Mouse (Mus musculus): ENCODE data around the gene Gm27027. TPM values are rescaled to one million over a fixed set of nuclear protein-coding genes. Genes with fewer than 3 reads are reported as not detected.

The Gm27027 gene
- polyA plus RNA-seq, 1 experiment from 2014 or later, result not detected

DNA sequence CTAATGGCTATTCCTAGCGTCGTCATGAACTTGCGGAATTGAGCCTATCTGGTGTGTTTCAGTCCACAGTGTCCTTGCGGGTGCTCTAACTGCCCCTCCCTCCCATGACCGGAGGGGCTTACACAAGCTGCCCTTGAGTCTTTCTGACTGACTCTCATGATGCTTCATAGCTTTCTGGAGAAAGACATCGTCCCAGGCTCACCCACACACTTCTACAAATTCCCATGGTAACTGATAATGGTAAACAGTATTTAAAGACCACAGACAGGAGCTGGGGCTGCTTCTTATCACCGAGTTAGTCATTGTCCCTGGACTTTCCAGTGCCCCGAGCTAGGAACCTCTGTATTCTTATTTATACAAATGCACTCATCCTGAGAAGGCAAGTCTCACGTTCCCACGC lies 67.3 kb downstream of the Gm27027 start:
- Histone ChIP-seq H3K4me1 (ENCODE audit: control insufficient read depth, insufficient read depth, low read length) (no peaks in the 10 kb centered on the region), H3K9ac (ENCODE audit: low read length) (no peak overlapping the region), H3K27me3 (ENCODE audit: control insufficient read depth, insufficient read depth, low read length) (no peaks in the 10 kb centered on the region), H3K27ac (replicated peaks; ENCODE audit: low read depth, low read length) (no peak overlapping the region), H3K36me3 (ENCODE audit: control insufficient read depth, insufficient read depth, low read length) (no peaks in the 10 kb centered on the region), H3K4me2 (ENCODE audit: low read depth, severe bottlenecking) (no peak overlapping the region), H3K9me3 (ENCODE audit: control insufficient read depth, low read length) (no peaks in the 10 kb centered on the region), H3K4me3 (ENCODE audit: low read depth, low read length) (no peak overlapping the region)
- 87% methylated on average over 10 of the region's 10 CpGs for WGBS
- no peak for ATAC-seq (ENCODE audit: insufficient number of reproducible peaks, low FRiP score, low TSS enrichment, low read depth)
- DNase-seq (ENCODE audit: low spot score), result no peak

DNA sequence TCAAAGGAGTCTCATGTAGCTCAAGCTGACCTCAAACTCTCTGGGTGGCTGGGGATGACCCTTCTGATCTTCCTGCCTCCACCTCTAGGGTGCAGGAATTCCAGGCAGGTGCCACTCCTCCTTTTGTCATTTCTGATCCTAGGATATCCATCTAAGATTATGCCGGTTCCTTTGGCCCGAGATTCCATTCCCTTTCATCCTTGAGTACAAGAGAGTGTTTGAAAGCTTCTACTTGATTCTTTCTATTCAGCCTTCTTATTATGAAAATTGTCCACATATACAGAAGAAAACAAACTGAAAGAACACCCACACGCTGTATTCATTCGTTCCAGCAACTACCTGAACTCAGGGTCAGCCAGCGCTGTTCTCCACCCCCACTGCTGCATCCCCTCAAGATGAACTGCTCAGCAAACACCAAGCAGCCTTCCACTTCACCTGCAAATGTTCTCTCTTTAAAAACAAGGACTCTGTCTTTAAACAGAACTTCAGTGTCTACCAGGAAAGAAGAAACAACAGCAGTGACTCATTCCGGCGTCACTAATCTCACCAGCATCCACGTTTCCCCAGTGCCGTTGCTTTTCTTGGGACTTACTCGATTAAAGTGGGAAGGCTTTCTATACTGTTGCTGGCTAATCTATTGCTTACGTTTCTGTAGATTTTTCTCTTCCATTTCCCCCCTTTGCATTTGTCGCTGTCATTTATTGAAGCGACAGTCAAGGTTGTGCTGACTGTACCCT lies 68.3 kb downstream of the Gm27027 start:
- H3K4me3 ChIP-seq (ENCODE audit: low read depth, low read length), result no peak overlapping the region
- H3K27me3 ChIP-seq (ENCODE audit: control insufficient read depth, insufficient read depth, low read length), result no peaks in the 10 kb centered on the region
- no peak overlapping the region for H3K4me2 ChIP-seq (ENCODE audit: low read depth, severe bottlenecking)
- no peak overlapping the region for H3K9ac ChIP-seq (ENCODE audit: low read length)
- H3K9me3 ChIP-seq (ENCODE audit: control insufficient read depth, low read length), result no peaks in the 10 kb centered on the region
- no peaks in the 10 kb centered on the region for H3K4me1 ChIP-seq (ENCODE audit: control insufficient read depth, insufficient read depth, low read length)
- DNase-seq (ENCODE audit: low spot score), result no peak
- ATAC-seq (ENCODE audit: insufficient number of reproducible peaks, low FRiP score, low TSS enrichment, low read depth), result no peak
- H3K27ac ChIP-seq (replicated peaks; ENCODE audit: low read depth, low read length), result no peak overlapping the region
- 78% methylated on average over 13 of the region's 13 CpGs for WGBS
- no peaks in the 10 kb centered on the region for H3K36me3 ChIP-seq (ENCODE audit: control insufficient read depth, insufficient read depth, low read length)

DNA sequence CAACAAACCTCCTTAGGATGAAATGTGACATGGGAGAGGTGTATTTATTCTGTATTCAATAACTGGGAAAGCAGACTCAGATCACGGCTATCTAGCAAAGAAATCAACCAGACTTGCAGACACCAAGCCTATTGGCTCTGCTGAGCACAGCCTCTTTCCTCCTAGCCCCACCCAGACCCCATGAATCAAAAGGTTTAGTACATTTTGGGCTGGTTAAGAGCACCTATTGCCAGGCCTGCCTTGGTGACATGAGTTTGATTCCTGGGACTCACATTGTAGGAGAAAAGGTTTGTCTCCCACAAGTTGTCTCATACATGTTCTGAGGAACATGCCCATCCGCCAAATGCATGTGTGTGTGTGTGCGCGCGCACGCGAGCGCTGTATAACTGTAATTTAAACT lies 70.0 kb downstream of the Gm27027 start:
- Histone ChIP-seq H3K27ac (replicated peaks; ENCODE audit: low read depth, low read length) (no peak overlapping the region), H3K4me1 (ENCODE audit: control insufficient read depth, insufficient read depth, low read length) (no peaks in the 10 kb centered on the region), H3K9me3 (ENCODE audit: control insufficient read depth, low read length) (no peaks in the 10 kb centered on the region), H3K4me3 (ENCODE audit: low read depth, low read length) (no peak overlapping the region), H3K27me3 (ENCODE audit: control insufficient read depth, insufficient read depth, low read length) (no peaks in the 10 kb centered on the region), H3K9ac (ENCODE audit: low read length) (no peak overlapping the region), H3K36me3 (ENCODE audit: control insufficient read depth, insufficient read depth, low read length) (no peaks in the 10 kb centered on the region), H3K4me2 (ENCODE audit: low read depth, severe bottlenecking) (no peak overlapping the region)
- ATAC-seq (ENCODE audit: insufficient number of reproducible peaks, low FRiP score, low TSS enrichment, low read depth) (no peak), DNase-seq (ENCODE audit: low spot score) (no peak)
- 94% methylated on average over 8 of the region's 8 CpGs for WGBS

DNA sequence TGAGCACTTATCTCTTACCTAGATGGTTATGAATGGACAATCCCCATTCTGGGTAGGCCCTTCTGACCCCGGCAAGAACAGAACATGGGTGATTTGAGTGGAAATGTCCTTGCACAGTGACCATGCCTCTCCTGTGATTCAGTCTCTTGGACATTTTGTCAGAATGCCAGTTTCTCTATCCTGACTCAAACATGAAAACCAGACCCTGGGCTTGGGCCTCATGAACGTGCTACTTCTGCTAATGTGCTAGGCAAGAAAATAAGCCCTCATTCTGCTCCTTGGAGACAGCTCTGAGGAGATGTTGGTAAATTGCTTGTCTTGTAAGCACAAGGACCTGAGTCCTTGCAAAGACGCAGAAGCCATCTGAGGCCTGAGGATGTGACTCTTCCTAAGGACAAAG lies 77.1 kb downstream of the Gm27027 start:
- DNase-seq (ENCODE audit: low spot score) (no peak), ATAC-seq (ENCODE audit: insufficient number of reproducible peaks, low FRiP score, low TSS enrichment, low read depth) (no peak)
- Histone ChIP-seq H3K4me3 (ENCODE audit: low read depth, low read length) (no peak overlapping the region), H3K36me3 (ENCODE audit: control insufficient read depth, insufficient read depth, low read length) (no peaks in the 10 kb centered on the region), H3K4me2 (ENCODE audit: low read depth, severe bottlenecking) (no peak overlapping the region), H3K9ac (ENCODE audit: low read length) (no peak overlapping the region), H3K27me3 (ENCODE audit: control insufficient read depth, insufficient read depth, low read length) (no peaks in the 10 kb centered on the region), H3K27ac (replicated peaks; ENCODE audit: low read depth, low read length) (no peak overlapping the region), H3K9me3 (ENCODE audit: control insufficient read depth, low read length) (no peaks in the 10 kb centered on the region), H3K4me1 (ENCODE audit: control insufficient read depth, insufficient read depth, low read length) (no peaks in the 10 kb centered on the region)
- 83% methylated on average over 3 of the region's 3 CpGs for WGBS

DNA sequence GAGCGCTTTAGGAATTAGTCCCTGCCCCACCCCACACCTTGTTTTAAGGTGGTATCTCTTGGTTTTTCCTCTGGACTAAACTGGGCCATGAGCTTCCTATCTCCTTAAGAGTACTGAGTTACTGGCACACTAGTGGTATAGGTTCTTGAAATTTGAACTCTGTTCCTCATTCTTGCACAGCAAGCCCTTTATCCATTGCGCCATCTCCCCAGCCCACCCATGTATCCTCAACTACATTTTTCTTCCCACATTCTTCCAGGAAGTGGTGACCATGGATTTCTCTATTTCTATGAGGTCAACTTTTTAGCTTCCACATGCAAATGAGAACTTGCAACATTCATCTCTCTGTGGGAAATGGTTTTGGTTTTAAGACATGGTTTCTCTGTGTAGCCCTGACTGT lies 82.6 kb downstream of the Gm27027 start:
- no peaks in the 10 kb centered on the region for H3K4me1 ChIP-seq (ENCODE audit: control insufficient read depth, insufficient read depth, low read length)
- ATAC-seq (ENCODE audit: insufficient number of reproducible peaks, low FRiP score, low TSS enrichment, low read depth) (no peak), DNase-seq (ENCODE audit: low spot score) (no peak)
- no peak overlapping the region for H3K4me2 ChIP-seq (ENCODE audit: low read depth, severe bottlenecking)
- no peaks in the 10 kb centered on the region for H3K27me3 ChIP-seq (ENCODE audit: control insufficient read depth, insufficient read depth, low read length)
- 87% methylated on average over 2 of the region's 2 CpGs for WGBS
- H3K4me3 ChIP-seq (ENCODE audit: low read depth, low read length), result no peak overlapping the region
- no peaks in the 10 kb centered on the region for H3K9me3 ChIP-seq (ENCODE audit: control insufficient read depth, low read length)
- H3K9ac ChIP-seq (ENCODE audit: low read length), result no peak overlapping the region
- no peaks in the 10 kb centered on the region for H3K36me3 ChIP-seq (ENCODE audit: control insufficient read depth, insufficient read depth, low read length)
- H3K27ac ChIP-seq (replicated peaks; ENCODE audit: low read depth, low read length), result no peak overlapping the region

DNA sequence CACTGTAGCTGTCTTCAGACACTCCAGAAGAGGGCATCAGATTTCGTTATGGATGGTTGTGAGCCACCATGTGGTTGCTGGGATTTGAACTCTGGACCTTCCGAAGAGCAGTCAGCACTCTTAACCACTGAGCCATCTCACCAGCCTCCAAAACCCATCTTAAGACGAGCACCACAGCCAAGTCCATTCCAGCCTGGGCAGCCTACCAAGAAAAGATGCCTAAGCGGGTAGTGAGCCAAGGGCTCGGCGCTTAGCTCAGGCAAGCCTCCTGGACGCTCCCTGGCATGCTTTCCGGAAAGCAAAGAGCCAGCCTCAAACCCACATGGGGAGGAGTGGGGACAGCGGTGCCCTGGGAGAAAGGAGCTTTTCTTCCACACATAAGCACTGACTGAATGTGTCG lies 84.2 kb downstream of the Gm27027 start:
- DNase-seq (ENCODE audit: low spot score) (no peak), ATAC-seq (ENCODE audit: insufficient number of reproducible peaks, low FRiP score, low TSS enrichment, low read depth) (no peak)
- Histone ChIP-seq H3K9me3 (ENCODE audit: control insufficient read depth, low read length) (no peaks in the 10 kb centered on the region), H3K27me3 (ENCODE audit: control insufficient read depth, insufficient read depth, low read length) (no peaks in the 10 kb centered on the region), H3K9ac (ENCODE audit: low read length) (no peak overlapping the region), H3K4me2 (ENCODE audit: low read depth, severe bottlenecking) (no peak overlapping the region), H3K27ac (replicated peaks; ENCODE audit: low read depth, low read length) (no peak overlapping the region), H3K4me3 (ENCODE audit: low read depth, low read length) (no peak overlapping the region), H3K4me1 (ENCODE audit: control insufficient read depth, insufficient read depth, low read length) (peaks cover 3% of the 10 kb centered on the region; the same call in 1 of the 2 replicates), H3K36me3 (ENCODE audit: control insufficient read depth, insufficient read depth, low read length) (no peaks in the 10 kb centered on the region)
- WGBS, result 91% methylated on average over 10 of the region's 10 CpGs

DNA sequence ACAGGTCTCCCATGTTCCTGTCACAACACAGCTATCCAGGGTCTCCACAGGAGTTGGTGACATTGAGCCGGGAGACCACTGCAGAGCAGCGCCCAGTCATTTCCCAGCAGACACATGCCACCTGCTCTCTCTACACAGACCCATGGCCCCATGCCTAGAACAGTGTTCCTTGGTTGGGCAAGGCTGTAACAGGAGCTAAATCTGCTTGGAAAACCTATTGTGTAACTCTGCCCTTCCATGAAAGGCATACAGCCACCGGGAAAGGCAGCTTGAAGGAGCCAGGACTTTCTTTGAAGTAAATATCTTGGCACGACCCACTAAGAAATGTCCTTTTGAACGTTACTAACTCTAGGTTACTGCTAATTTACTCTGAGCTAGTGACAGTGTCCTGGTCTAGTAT lies 86.4 kb downstream of the Gm27027 start:
- H3K9me3 ChIP-seq (ENCODE audit: control insufficient read depth, low read length), result no peaks in the 10 kb centered on the region
- WGBS, result 80% methylated on average over 5 of the region's 5 CpGs
- no peaks in the 10 kb centered on the region for H3K36me3 ChIP-seq (ENCODE audit: control insufficient read depth, insufficient read depth, low read length)
- H3K27ac ChIP-seq (replicated peaks; ENCODE audit: low read depth, low read length), result no peak overlapping the region
- no peak overlapping the region for H3K4me2 ChIP-seq (ENCODE audit: low read depth, severe bottlenecking)
- DNase-seq (ENCODE audit: low spot score) (no peak), ATAC-seq (ENCODE audit: insufficient number of reproducible peaks, low FRiP score, low TSS enrichment, low read depth) (no peak)
- no peaks in the 10 kb centered on the region for H3K27me3 ChIP-seq (ENCODE audit: control insufficient read depth, insufficient read depth, low read length)
- H3K4me3 ChIP-seq (ENCODE audit: low read depth, low read length), result no peak overlapping the region
- no peak overlapping the region for H3K9ac ChIP-seq (ENCODE audit: low read length)
- peaks cover 3% of the 10 kb centered on the region; the same call in 1 of the 2 replicates for H3K4me1 ChIP-seq (ENCODE audit: control insufficient read depth, insufficient read depth, low read length)

DNA sequence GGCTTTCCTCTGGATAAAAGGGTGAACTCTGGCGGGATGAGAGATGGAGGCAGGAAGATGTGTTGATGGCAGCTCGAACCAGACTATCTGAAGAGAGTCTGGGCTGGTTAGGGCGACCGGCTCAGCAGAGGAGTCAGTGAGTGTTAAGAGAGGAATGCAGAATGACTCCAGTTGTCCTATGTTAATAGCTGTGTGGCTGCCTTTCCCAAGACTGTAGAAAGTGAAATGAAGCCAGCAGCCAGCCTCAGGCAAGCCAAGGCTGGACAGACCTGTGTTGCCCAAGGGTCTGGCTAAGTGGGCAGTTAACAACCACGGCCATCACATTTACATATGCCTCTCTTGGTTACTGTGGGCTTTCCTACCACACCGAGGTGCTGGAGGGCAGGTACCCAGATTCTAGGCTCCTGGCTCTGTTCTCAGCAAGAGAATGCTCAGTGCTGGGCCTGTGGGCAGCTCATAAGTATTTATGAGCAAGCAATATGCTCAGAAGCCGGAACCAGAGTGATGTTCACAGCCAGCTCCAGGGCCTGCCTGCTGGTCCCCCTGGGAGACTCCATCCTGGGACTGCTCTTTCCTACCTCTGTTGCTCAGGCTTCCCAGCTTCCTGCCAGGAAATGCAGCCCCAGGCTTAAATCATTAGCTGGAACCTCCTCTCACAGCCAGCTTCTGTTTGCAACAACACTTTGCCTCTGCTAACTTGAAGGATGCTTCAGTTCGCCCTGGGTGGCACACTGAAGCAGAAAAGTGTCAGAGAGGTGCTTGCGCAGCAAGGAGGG lies 88.4 kb downstream of the Gm27027 start:
- peaks cover 3% of the 10 kb centered on the region; the same call in 1 of the 2 replicates for H3K4me1 ChIP-seq (ENCODE audit: control insufficient read depth, insufficient read depth, low read length)
- no peaks in the 10 kb centered on the region for H3K36me3 ChIP-seq (ENCODE audit: control insufficient read depth, insufficient read depth, low read length)
- no peak overlapping the region for H3K9ac ChIP-seq (ENCODE audit: low read length)
- ATAC-seq (ENCODE audit: insufficient number of reproducible peaks, low FRiP score, low TSS enrichment, low read depth), result no peak
- no peaks in the 10 kb centered on the region for H3K27me3 ChIP-seq (ENCODE audit: control insufficient read depth, insufficient read depth, low read length)
- no peak overlapping the region for H3K4me2 ChIP-seq (ENCODE audit: low read depth, severe bottlenecking)
- 42% methylated on average over 9 of the region's 9 CpGs for WGBS
- H3K27ac ChIP-seq (replicated peaks; ENCODE audit: low read depth, low read length), result no peak overlapping the region
- H3K4me3 ChIP-seq (ENCODE audit: low read depth, low read length), result no peak overlapping the region
- no peaks in the 10 kb centered on the region for H3K9me3 ChIP-seq (ENCODE audit: control insufficient read depth, low read length)
- DNase-seq (ENCODE audit: low spot score), result no peak
